Mouse (Mus musculus) thymus, postnatal 25 days (tissue): Measurements from ENCODE around the gene Ccdc33.

ENCODE experiments used
- DNase-seq: peaks from one replicate; pipeline ENCODE4 v3.0.0; 2022

Gene Ccdc33

DNA sequence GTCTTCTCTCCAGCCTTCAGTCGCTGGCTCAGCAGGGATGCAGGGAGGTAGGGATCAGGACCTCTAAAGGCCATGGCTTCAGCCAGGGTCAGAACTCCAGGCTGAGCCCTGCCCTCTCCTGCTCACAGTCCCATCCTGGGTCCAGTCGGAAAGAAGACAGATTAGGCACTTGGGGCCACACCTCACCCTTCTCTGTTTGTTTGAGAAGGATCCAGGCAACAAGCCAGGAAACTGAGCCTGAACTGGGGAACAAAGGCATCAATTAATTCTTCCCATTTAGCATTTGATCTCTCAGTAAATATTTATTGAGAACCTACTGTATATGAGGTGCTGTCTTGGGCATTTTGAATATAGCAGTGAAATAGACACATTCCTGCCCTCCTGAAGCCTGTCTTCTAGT is at the start of gene Ccdc33:
TSS of gene Ccdc33 (minus strand) at position 153 of the 400 bp plus-strand sequence.
- DNase-seq = no peak

DNA sequence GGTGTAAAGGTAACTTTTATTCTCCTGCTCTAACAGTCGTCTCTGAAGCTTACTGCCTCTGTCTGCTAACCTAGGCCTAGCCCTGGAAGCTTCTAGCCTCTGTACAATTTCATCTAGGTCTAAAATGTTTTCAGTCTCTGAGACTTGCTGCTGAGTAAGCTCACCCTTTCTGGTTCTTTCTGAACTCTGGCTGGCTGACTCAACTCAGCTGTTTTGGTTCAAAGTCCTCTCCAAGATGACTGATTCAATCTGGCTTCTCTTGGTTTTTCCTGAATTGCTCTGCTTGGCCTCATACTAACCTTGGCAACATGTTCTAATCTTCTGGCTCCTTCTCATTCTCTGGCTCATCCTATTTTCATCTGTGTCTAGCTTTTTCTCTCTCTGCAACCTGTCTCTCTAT is 47.2 kb upstream of the Ccdc33 start:
- DNase-seq = no peak

GRCm38 (mm10) chr9:58163146-58163545 is 44.5 kb upstream of the Ccdc33 start:
- DNase-seq = no peak

- no peak for DNase-seq
Measured at GRCm38 (mm10) chr9:58162173-58162572, 43.5 kb upstream of the Ccdc33 start.

DNA sequence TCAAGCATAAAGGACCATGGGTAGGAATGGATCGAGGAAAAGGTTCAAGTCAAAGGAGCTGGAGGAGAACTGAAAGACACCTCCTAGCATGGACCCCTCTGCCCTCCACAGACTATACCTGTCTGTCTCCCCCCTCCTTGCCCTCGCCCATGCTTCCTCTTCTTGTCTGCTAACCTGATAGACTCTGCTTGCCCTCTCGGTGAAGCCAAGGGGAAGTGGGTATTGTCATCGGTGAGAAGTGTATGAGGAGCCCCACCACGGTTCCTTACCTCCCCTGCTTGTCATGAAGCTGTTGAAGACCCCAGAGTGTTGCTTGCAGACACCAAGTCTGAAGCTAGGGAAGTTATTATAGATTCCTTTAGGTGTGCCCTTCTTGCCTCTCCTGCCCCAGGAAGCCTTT is 41.7 kb upstream of the Ccdc33 start:
- no peak for DNase-seq

DNA sequence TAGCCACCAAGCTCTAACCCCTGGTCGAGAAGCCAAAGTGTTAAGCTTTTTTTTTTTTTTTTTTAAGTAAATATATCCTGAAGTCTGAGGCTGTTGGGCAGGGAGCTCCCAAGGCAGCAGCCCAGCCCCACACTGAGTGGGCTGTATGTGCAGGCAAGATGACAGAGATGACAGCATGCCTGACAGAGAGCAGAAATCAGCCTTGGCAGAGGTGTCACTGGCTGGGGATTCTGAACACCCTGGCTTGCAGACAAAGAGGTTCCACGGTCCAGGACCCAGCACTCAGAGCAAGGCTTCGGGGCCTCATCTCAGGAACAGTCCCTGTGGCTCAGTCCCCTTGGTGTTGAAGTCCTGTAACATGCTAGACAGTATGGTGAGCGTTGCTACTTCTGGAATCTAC is 41.2 kb upstream of the Ccdc33 start:
- DNase-seq = no peak

- DNase-seq = peak; percentile 14
Measured at GRCm38 (mm10) chr9:58158541-58159311, 40.1 kb upstream of the Ccdc33 start.

GRCm38 (mm10) chr9:58157838-58158237 is 39.2 kb upstream of the Ccdc33 start:
- no peak for DNase-seq

DNA sequence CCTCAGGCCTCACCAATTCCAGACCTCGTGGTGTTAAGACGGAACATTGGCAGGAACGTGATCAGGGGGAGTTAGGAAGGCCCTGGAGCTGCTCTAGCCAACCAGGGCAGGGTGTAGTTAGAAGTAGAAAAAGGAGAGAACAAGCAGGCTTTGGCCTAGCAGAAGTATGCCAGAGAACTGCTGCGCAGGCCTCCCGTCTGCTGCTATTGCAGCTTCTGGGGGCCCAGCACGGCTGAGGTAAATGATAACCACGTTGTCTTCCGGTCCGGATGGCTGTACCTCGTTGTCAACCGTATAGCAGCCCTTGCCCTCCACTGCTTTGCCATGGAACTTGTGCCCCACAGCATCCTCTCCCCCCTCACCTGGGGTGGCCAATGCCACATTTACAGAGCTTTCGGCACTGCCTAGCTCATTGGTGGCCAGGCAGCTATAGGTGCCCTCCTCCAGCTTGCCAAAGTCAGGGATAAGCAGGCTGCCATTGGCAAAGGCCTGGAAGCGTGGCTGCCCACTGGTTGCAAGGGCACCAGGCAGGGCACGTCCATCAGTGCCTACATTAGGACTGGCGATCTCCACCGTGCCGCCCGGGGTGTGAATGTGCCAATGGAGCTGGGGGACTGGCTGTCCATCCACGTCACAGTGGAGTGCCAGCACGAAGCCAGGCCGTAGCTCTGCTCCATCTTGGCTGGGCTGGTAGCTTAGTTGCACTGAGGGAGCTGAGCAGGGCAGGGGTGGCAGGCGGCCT is 38.4 kb upstream of the Ccdc33 start:
- no peak for DNase-seq

- no peak for DNase-seq
Measured at GRCm38 (mm10) chr9:58155366-58155765, 36.7 kb upstream of the Ccdc33 start.

DNA sequence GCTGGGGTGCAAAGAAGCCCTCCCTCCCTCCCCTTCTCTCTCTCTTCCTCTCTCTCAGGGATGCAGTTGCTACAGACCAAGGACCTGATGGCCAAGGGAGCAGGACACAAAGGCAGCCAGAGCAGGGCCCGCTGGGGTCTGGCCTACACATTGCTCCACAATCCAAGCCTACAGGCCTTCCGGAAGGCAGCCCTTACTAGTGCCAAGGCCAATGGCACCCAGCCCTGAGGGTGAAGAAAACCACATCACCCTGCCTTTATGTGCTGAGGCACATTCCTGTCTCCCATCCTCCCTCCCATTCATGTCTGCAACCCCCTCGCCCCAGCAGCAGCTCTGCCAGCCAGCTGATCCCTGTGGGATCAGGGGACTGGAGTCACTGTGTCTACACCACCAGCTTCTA is 34.5 kb upstream of the Ccdc33 start:
- no peak for DNase-seq

DNA sequence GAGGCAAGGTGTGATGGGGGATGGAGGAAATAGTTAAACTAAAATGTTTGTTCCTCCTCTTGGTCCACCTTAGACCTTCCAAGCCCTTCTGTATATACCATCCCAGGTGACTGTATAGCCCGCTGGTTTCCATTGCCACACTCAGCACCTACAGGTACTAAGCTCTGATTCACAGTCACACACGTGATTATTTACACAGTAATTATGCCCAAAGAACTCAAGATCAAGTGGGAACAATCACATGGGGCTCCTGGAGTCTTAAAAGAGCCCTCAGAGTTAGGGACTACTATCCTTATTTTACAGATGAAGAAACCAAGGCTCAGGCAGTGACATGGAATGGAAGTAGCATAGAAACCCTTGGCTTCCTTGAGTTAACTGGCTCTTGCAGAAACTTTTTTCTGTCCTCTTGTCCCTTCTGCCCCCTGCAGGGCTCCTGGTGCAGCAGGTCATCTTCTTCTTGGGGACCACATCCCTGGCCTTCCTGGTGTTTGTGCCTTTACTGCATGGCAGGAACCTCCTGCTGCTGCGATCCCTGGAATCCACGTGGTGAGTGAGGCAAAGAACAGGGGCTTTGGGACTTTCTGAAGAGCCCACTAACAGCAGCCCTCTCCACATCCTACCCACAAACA is 32.2 kb upstream of the Ccdc33 start:
- peak; percentile 31 for DNase-seq

DNA sequence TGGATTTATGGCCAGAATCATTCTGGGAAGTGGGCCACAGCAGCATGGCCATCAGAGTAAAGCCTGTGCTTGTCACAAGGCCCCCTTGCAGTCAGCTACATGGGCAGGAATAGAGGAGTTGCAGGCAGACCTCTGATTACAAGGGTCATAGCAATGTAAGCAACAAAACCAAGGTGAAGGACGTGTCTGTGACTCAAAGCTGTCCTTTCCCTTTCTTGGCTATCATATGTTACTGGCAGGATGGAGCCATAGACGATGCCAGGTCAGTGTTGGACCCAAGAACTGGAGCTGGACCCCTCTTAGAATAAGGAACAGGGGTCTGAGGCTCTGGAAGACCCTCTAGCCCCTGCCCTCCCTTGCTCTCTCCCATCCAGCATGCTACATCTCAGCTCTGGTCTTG is 30.2 kb upstream of the Ccdc33 start:
- no peak for DNase-seq

- DNase-seq = no peak
Measured at GRCm38 (mm10) chr9:58145417-58145816, 26.8 kb upstream of the Ccdc33 start.

- no peak for DNase-seq
Measured at GRCm38 (mm10) chr9:58144664-58145063, 26.0 kb upstream of the Ccdc33 start.

- no peak for DNase-seq
Measured at GRCm38 (mm10) chr9:58143419-58143818, 24.8 kb upstream of the Ccdc33 start.

DNA sequence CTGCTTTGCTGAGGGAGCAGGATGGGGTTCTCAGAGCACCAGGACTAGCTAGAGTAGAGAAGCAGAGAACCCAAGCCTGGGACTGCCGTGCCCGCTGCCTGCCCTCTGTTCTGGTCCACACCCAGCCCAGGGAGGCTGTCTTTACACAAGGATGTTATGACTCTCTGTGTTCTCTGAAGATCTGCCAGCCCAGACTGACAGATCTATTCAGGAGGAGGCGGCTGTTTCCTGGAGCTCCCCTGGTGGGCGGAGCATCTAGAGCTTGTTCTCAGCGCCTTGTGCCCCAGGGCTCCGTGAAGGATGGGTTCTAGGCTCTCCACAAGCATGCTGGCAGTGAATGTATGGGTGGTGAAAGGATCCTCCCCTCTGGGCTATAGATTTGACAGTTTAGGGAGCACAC is 21.3 kb upstream of the Ccdc33 start:
- peak; percentile 52 for DNase-seq

GRCm38 (mm10) chr9:58135921-58136321 is 17.3 kb upstream of the Ccdc33 start:
- no peak for DNase-seq

DNA sequence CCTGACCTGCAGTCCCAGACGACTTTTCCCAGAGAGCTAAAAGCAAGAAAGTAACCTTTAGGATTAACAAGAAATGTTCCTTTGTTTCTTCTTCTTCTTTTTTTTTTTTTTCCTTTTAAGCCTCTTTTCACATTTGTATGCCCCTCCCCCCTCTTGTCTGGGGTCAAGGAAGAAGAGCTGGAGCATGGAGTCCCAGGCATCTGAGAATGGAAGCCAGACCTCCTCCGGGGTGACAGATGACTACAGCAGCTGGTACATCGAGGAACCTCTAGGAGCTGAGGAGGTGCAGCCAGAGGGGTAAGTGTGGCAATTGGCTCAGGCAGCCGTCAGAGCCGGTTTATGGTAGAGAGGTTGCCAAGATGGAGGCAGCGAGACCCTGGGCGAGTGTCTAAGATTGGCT is 16.3 kb upstream of the Ccdc33 start:
- DNase-seq = no peak

DNA sequence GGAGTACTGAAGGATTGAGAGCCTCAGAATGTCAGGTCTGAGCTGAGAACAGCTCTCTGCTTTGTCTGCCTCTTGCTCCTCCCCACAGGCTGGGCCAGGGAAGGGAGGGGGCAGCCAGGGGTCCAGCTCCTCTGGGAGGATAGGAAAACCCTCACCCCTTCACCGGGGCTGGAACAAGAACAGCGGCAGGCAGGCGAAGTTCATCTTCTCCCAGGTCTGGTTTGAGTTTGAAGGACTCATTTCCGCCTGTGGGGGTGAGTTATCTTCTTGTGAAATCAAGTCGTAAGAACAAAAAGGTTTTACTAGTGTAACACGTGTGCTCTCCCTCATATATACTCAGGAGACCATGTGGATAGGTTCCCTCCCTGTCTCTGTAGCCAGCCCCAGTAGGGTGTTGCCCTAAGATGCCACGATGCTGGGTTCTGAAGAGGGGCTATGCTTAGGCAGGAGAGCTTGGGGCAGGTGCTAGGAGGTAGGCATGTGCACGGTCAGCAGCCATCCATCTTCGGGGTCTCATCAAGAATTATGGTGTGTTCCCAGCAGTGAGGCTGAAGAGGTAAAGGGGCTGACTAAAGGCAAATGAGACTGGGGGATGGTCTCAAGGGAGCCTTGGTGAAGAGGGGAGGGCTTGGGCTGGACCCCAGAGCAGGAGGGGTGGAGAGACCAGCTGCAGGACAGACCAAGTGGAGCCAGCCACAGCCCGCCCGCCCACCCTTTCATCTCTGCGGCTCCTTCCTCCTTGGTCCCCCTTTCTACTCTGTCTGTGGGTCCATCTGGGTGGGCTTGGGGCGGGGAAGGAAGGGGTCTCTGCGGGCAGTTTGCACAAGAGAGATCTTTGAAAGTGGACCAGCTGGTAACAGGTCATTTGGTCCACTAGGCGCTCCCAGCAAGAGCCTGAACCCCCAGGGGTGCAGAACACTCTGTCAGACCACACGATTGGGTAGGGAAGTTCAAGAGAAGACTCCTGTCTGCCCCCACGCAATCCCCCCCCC is 15.6 kb upstream of the Ccdc33 start:
- DNase-seq = peak; percentile 45

- no peak for DNase-seq
Measured at GRCm38 (mm10) chr9:58131735-58132134, 13.1 kb upstream of the Ccdc33 start.

GRCm38 (mm10) chr9:58130909-58131308 is 12.3 kb upstream of the Ccdc33 start:
- DNase-seq = no peak

DNA sequence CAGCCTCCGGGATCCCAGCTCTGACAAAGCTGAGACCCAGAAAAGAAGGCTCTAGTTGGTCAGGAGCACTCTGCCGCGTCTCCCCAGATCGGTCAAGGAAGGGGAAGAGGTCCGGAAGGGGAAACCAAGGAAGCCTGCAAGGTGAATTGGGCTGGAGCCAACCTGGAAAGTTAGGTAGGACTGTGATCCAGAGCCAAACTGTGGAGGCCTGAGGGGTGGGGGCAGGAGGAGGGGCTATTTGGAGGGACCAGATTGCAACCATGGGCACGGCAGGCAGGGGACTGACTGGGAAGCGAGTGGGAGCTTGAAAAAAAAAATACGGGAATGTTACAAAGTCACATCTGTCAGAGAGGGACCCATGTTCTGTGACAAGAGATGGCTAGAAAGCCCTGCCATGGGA is 10.9 kb upstream of the Ccdc33 start:
- DNase-seq = no peak
